Mouse (Mus musculus): ENCODE measurements around the gene 1700001J03Rik. TPM values are rescaled to one million over a fixed set of nuclear protein-coding genes. Genes with fewer than 3 reads are reported as not detected.
"Not testable (repeated sequence)": the region's sequence is repeated elsewhere in the genome, so short reads cannot be mapped to it uniquely, and the experiment has no call there.

1700001J03Rik gene
- 0.67 and 1.3 TPM in 2 replicates for total RNA-seq (2021)
- long read RNA-seq, experiment 1 = 0 reads
- long read RNA-seq, experiment 2 = 0 reads

- not testable (repeated sequence) for DNase-seq
These were observed at the start of gene 1700001J03Rik for GRCm38 (mm10) chr5:146185204-146185603. Gene 1700001J03Rik, minus strand, starts transcription at chr5:146185304.

GRCm38 (mm10) chr5:146234336-146234735 is 49.2 kb upstream of the 1700001J03Rik start:
- DNase-seq = no peak

- DNase-seq = no peak
These were observed 47.7 kb upstream of the 1700001J03Rik start for GRCm38 (mm10) chr5:146232816-146233215.

GRCm38 (mm10) chr5:146232056-146232675 is 47.1 kb upstream of the 1700001J03Rik start:
- DNase-seq = no peak

GRCm38 (mm10) chr5:146231655-146231996 is 46.5 kb upstream of the 1700001J03Rik start:
- DNase-seq = no peak

GRCm38 (mm10) chr5:146230864-146231654 is 46.0 kb upstream of the 1700001J03Rik start, which contains the start of gene Cdk8:
Gene Cdk8, plus strand, starts transcription at chr5:146231230.
- peak; percentile 95 for DNase-seq

GRCm38 (mm10) chr5:146229869-146230650 is 45.0 kb upstream of the 1700001J03Rik start:
- DNase-seq = no peak

- no peak for DNase-seq
These were observed 42.4 kb upstream of the 1700001J03Rik start for GRCm38 (mm10) chr5:146227496-146227895.

GRCm38 (mm10) chr5:146223786-146224185 is 38.7 kb upstream of the 1700001J03Rik start:
- DNase-seq = peak; percentile 60

GRCm38 (mm10) chr5:146221722-146222121 is 36.6 kb upstream of the 1700001J03Rik start:
- no peak for DNase-seq

GRCm38 (mm10) chr5:146220879-146221714 is 36.0 kb upstream of the 1700001J03Rik start, which contains the start of gene Rnf6:
Gene Rnf6, minus strand, starts transcription at chr5:146221555.
- peak; percentile 98 for DNase-seq

GRCm38 (mm10) chr5:146220501-146220878 is 35.4 kb upstream of the 1700001J03Rik start:
- no peak for DNase-seq

- no peak for DNase-seq
These were observed 20.4 kb upstream of the 1700001J03Rik start for GRCm38 (mm10) chr5:146205537-146205936.

- no peak for DNase-seq
These were observed 18.8 kb upstream of the 1700001J03Rik start for GRCm38 (mm10) chr5:146203921-146204320.

- no peak for DNase-seq
These were observed 15.5 kb upstream of the 1700001J03Rik start for GRCm38 (mm10) chr5:146200580-146200979.

GRCm38 (mm10) chr5:146199540-146199939 is 14.4 kb upstream of the 1700001J03Rik start:
- no peak for DNase-seq

GRCm38 (mm10) chr5:146199073-146199472 is 14.0 kb upstream of the 1700001J03Rik start:
- DNase-seq = no peak

- DNase-seq = no peak
These were observed 8.3 kb upstream of the 1700001J03Rik start for GRCm38 (mm10) chr5:146193360-146193759.

- no peak for DNase-seq
These were observed 5.6 kb upstream of the 1700001J03Rik start for GRCm38 (mm10) chr5:146190501-146191269.

GRCm38 (mm10) chr5:146190093-146190492 is 5.0 kb upstream of the 1700001J03Rik start:
- no peak for DNase-seq

- DNase-seq = no peak
These were observed 3.6 kb upstream of the 1700001J03Rik start for GRCm38 (mm10) chr5:146188712-146189111.
